Mouse (Mus musculus): ENCODE data around the gene Hist1h2ae.

DNA sequence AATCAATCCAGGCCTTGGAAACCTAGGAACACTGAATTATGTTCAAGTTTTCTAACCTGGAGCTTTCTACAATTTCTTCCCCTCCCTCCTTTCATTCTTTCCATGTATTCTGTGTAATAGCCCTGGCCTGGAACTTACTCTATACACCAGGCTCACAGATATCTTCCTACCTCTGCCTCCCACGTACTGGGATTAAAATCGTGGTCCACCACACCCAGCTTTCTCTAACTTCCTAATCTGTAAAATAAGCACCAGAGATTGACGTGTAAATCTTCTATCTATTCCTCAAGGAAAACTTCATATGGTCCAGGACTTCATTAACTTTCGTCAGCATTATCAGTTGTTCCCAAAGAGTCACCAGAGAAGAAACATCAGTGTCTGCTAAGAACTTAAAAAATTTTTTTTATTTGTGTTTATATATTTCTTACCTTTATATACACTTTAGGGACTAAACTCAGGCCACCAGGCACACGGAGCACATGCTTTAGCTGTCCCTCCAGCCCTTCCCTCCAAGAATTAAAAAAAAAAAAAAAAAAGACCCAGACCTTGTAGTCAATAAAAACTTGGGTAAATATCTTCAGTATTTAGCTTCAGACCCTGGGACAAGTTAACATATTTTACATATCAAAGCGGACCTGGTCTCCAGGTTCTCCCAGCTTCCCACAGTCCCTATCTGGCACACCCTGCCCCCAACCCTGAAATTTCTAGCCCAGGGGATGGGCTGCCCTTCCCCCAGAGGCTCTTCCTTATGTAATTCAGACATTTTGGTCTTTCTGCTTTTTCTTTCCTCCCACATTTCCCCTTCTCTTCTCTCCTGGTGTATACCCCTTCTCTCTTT, 11.4 kb upstream of the Hist1h2ae start:
- TF ChIP-seq CTCF (IDR thresholded peaks at IDR 0.05; ENCODE audit: extremely low read depth, insufficient read length, insufficient replicate concordance, low read depth, low read length): no peak
- no peak for TF ChIP-seq POLR2A (IDR thresholded peaks at IDR 0.05; ENCODE audit: low read depth, low read length)

All from small intestine, adult 2 months (tissue).